Mouse (Mus musculus): ENCODE results near the gene Islr2.

The Islr2 gene

GRCm38 (mm10) chr9:58220218-58220903, 16.2 kb upstream of the Islr2 start:
- peak in 1 of 2 experiments; percentile 57 for DNase-seq (ENCODE audit: low spot score in 2 of 2)

GRCm38 (mm10) chr9:58218539-58218938, 14.4 kb upstream of the Islr2 start:
- no peak for DNase-seq (ENCODE audit: low spot score in 2 of 2)

- DNase-seq (ENCODE audit: low spot score in 2 of 2), result peak in 1 of 2 experiments; percentile 70
Observed at GRCm38 (mm10) chr9:58216402-58216801, 12.3 kb upstream of the Islr2 start.

GRCm38 (mm10) chr9:58214519-58215180, 10.5 kb upstream of the Islr2 start:
- DNase-seq (ENCODE audit: low spot score in 2 of 2), result no peak

GRCm38 (mm10) chr9:58213865-58214264, 9.7 kb upstream of the Islr2 start:
- no peak for DNase-seq (ENCODE audit: low spot score in 2 of 2)

- no peak for DNase-seq (ENCODE audit: low spot score in 2 of 2)
Observed at GRCm38 (mm10) chr9:58213377-58213776, 9.3 kb upstream of the Islr2 start.

- no peak for DNase-seq (ENCODE audit: low spot score in 2 of 2)
Observed at GRCm38 (mm10) chr9:58210304-58210627, 6.1 kb upstream of the Islr2 start.

GRCm38 (mm10) chr9:58209462-58210303, 5.6 kb upstream of the Islr2 start:
- no peak for DNase-seq (ENCODE audit: low spot score in 2 of 2)

GRCm38 (mm10) chr9:58206013-58206412, 1.9 kb upstream of the Islr2 start:
- DNase-seq (ENCODE audit: low spot score in 2 of 2), result peak in 1 of 2 experiments; percentile 60

- peak; percentile 86 to 91 for DNase-seq (ENCODE audit: low spot score in 2 of 2)
Observed at GRCm38 (mm10) chr9:58204448-58205000, 405 bp upstream of the Islr2 start.

- peak; percentile 60 to 78 for DNase-seq (ENCODE audit: low spot score in 2 of 2)
Observed at GRCm38 (mm10) chr9:58202676-58203453, 1.3 kb downstream of the Islr2 start.

GRCm38 (mm10) chr9:58201861-58202549, 2.1 kb downstream of the Islr2 start:
- peak; percentile 63 to 70 for DNase-seq (ENCODE audit: low spot score in 2 of 2)

GRCm38 (mm10) chr9:58201091-58201842, 2.9 kb downstream of the Islr2 start:
- DNase-seq (ENCODE audit: low spot score in 2 of 2), result peak; percentile 58 to 71

- DNase-seq (ENCODE audit: low spot score in 2 of 2), result no peak
Observed at GRCm38 (mm10) chr9:58200270-58201090, 3.6 kb downstream of the Islr2 start.

- DNase-seq (ENCODE audit: low spot score in 2 of 2), result peak; percentile 45 to 65
Observed at GRCm38 (mm10) chr9:58199381-58200269, 4.5 kb downstream of the Islr2 start.

GRCm38 (mm10) chr9:58198801-58199371, 5.2 kb downstream of the Islr2 start:
- peak; percentile 58 to 67 for DNase-seq (ENCODE audit: low spot score in 2 of 2)

GRCm38 (mm10) chr9:58197781-58198701, 6.1 kb downstream of the Islr2 start:
- peak; percentile 77 to 82 for DNase-seq (ENCODE audit: low spot score in 2 of 2)
